Mouse (Mus musculus): ENCODE results near the gene Elp4. TPM values are rescaled to one million over a fixed set of nuclear protein-coding genes. Genes with fewer than 3 reads are reported as not detected.
A peak's percentile ranks its signal among the peaks of the same experiment; 100 is the strongest.

The Elp4 gene
- polyA plus RNA-seq, 1 experiment from 2014 or later = 45.2 TPM

- ATAC-seq = no peak
- peak overlapping the region; percentile 44 for H3K4me2 ChIP-seq (replicated peaks)
- peaks cover 46% of the 10 kb centered on the region for H3K4me1 ChIP-seq (replicated peaks)
- H3K27ac ChIP-seq = no peak overlapping the region
- H3K27me3 ChIP-seq = peaks cover 97% of the 10 kb centered on the region
- peak overlapping the region; percentile 49 for H3K4me3 ChIP-seq (replicated peaks)
- H3K9me3 ChIP-seq = no peaks in the 10 kb centered on the region
- H3K36me3 ChIP-seq = no peaks in the 10 kb centered on the region
- H3K9ac ChIP-seq (replicated peaks) = no peak overlapping the region
- 8% methylated on average over 4 of the region's 4 CpGs for WGBS
Measured at GRCm38 (mm10) chr2:105678306-105678705, 226.1 kb downstream of the Elp4 start.

GRCm38 (mm10) chr2:105677434-105678105 lies 226.8 kb downstream of the Elp4 start:
- peak overlapping the region; percentile 49 for H3K4me3 ChIP-seq (replicated peaks)
- H3K27ac ChIP-seq = peak overlapping the region; percentile 64
- H3K27me3 ChIP-seq = peaks cover 97% of the 10 kb centered on the region
- H3K9me3 ChIP-seq = no peaks in the 10 kb centered on the region
- no peaks in the 10 kb centered on the region for H3K36me3 ChIP-seq
- WGBS = under 1% methylated on average over 11 of the region's 11 CpGs
- H3K9ac ChIP-seq (replicated peaks) = peak overlapping the region; percentile 79
- no peak for ATAC-seq
- H3K4me2 ChIP-seq (replicated peaks) = peak overlapping the region; percentile 62
- H3K4me1 ChIP-seq (replicated peaks) = peaks cover 47% of the 10 kb centered on the region

- peak overlapping the region; percentile 76 for H3K27ac ChIP-seq
- H3K4me1 ChIP-seq (replicated peaks) = peaks cover 43% of the 10 kb centered on the region
Measured at GRCm38 (mm10) chr2:105676909-105677433, 227.4 kb downstream of the Elp4 start.

GRCm38 (mm10) chr2:105676080-105676908 lies 228.1 kb downstream of the Elp4 start:
- under 1% methylated on average over 77 of the region's 77 CpGs for WGBS
- Histone ChIP-seq H3K27ac (peak overlapping the region; percentile 76), H3K4me3 (replicated peaks) (peak overlapping the region; percentile 49), H3K4me2 (replicated peaks) (peak overlapping the region; percentile 62), H3K36me3 (no peaks in the 10 kb centered on the region), H3K9ac (replicated peaks) (peak overlapping the region; percentile 79), H3K9me3 (no peaks in the 10 kb centered on the region), H3K27me3 (peaks cover 98% of the 10 kb centered on the region), H3K4me1 (replicated peaks) (peaks cover 37% of the 10 kb centered on the region)
- no peak; the same call in 1 of the 2 replicates for ATAC-seq

More at GRCm38 (mm10) chr2:105676909-105677433, 227.4 kb downstream of the Elp4 start:
- peak overlapping the region; percentile 49 for H3K4me3 ChIP-seq (replicated peaks)
- under 1% methylated on average over 11 of the region's 11 CpGs for WGBS
- peak overlapping the region; percentile 79 for H3K9ac ChIP-seq (replicated peaks)
- peak overlapping the region; percentile 62 for H3K4me2 ChIP-seq (replicated peaks)
- no peaks in the 10 kb centered on the region for H3K9me3 ChIP-seq
- no peak for ATAC-seq
- H3K36me3 ChIP-seq = no peaks in the 10 kb centered on the region
- peaks cover 98% of the 10 kb centered on the region for H3K27me3 ChIP-seq

- under 1% methylated on average over 11 of the region's 11 CpGs for WGBS
- peak overlapping the region; percentile 79 for H3K9ac ChIP-seq (replicated peaks)
Measured at GRCm38 (mm10) chr2:105675730-105676079, 228.7 kb downstream of the Elp4 start.

GRCm38 (mm10) chr2:105674875-105675729 lies 229.3 kb downstream of the Elp4 start:
- Histone ChIP-seq H3K4me2 (replicated peaks) (peak overlapping the region; percentile 62), H3K27ac (peak overlapping the region; percentile 76), H3K4me3 (replicated peaks) (peak overlapping the region; percentile 49), H3K4me1 (replicated peaks) (peaks cover 37% of the 10 kb centered on the region), H3K9me3 (no peaks in the 10 kb centered on the region), H3K36me3 (no peaks in the 10 kb centered on the region), H3K9ac (replicated peaks) (peak overlapping the region; percentile 79), H3K27me3 (peaks cover 98% of the 10 kb centered on the region)
- peak; percentile 85 for ATAC-seq
- under 1% methylated on average over 49 of the region's 49 CpGs for WGBS

More at GRCm38 (mm10) chr2:105675730-105676079, 228.7 kb downstream of the Elp4 start:
- Histone ChIP-seq H3K9me3 (no peaks in the 10 kb centered on the region), H3K4me3 (replicated peaks) (peak overlapping the region; percentile 49), H3K4me2 (replicated peaks) (peak overlapping the region; percentile 62), H3K36me3 (no peaks in the 10 kb centered on the region), H3K27me3 (peaks cover 98% of the 10 kb centered on the region), H3K27ac (peak overlapping the region; percentile 76), H3K4me1 (replicated peaks) (peaks cover 35% of the 10 kb centered on the region)
- ATAC-seq = no peak

- Histone ChIP-seq H3K9me3 (no peaks in the 10 kb centered on the region), H3K4me3 (replicated peaks) (peak overlapping the region; percentile 49), H3K27ac (peak overlapping the region; percentile 76), H3K27me3 (peaks cover 98% of the 10 kb centered on the region), H3K4me1 (replicated peaks) (peaks cover 43% of the 10 kb centered on the region), H3K36me3 (no peaks in the 10 kb centered on the region), H3K9ac (replicated peaks) (peak overlapping the region; percentile 79), H3K4me2 (replicated peaks) (peak overlapping the region; percentile 62)
- 0 out of 2 replicates have a peak, but pooled peaks have one; percentile 2 for ATAC-seq
- 2% methylated on average over 36 of the region's 36 CpGs for WGBS
Measured at GRCm38 (mm10) chr2:105674061-105674874, 230.1 kb downstream of the Elp4 start.

- Histone ChIP-seq H3K4me1 (replicated peaks) (peaks cover 49% of the 10 kb centered on the region), H3K36me3 (no peaks in the 10 kb centered on the region), H3K27ac (peak overlapping the region; percentile 62), H3K9ac (replicated peaks) (peak overlapping the region; percentile 55), H3K4me3 (replicated peaks) (peak overlapping the region; percentile 49), H3K9me3 (no peaks in the 10 kb centered on the region), H3K4me2 (replicated peaks) (peak overlapping the region; percentile 62), H3K27me3 (peaks cover 98% of the 10 kb centered on the region)
- WGBS = 2% methylated on average over 10 of the region's 10 CpGs
- no peak for ATAC-seq
Measured at GRCm38 (mm10) chr2:105673631-105674060, 230.7 kb downstream of the Elp4 start.

GRCm38 (mm10) chr2:105673054-105673453 lies 231.3 kb downstream of the Elp4 start:
- Histone ChIP-seq H3K27me3 (peaks cover 100% of the 10 kb centered on the region), H3K9me3 (no peaks in the 10 kb centered on the region), H3K4me1 (replicated peaks) (peaks cover 53% of the 10 kb centered on the region), H3K27ac (peak overlapping the region; percentile 64), H3K4me3 (replicated peaks) (peak overlapping the region; percentile 49), H3K4me2 (replicated peaks) (peak overlapping the region; percentile 62), H3K9ac (replicated peaks) (peak overlapping the region; percentile 55; the same call in 1 of the 2 replicates), H3K36me3 (no peaks in the 10 kb centered on the region)
- ATAC-seq = no peak
- WGBS = under 1% methylated on average over 6 of the region's 6 CpGs

GRCm38 (mm10) chr2:105672596-105672960 lies 231.8 kb downstream of the Elp4 start:
- ATAC-seq = no peak
- 2% methylated on average over 16 of the region's 16 CpGs for WGBS
- H3K27me3 ChIP-seq = peaks cover 100% of the 10 kb centered on the region
- H3K4me2 ChIP-seq (replicated peaks) = peak overlapping the region; percentile 62
- H3K9ac ChIP-seq (replicated peaks) = peak overlapping the region; percentile 36; the same call in 1 of the 2 replicates
- peaks cover 55% of the 10 kb centered on the region for H3K4me1 ChIP-seq (replicated peaks)
- peak overlapping the region; percentile 64 for H3K27ac ChIP-seq
- no peaks in the 10 kb centered on the region for H3K36me3 ChIP-seq
- H3K4me3 ChIP-seq (replicated peaks) = peak overlapping the region; percentile 49
- no peaks in the 10 kb centered on the region for H3K9me3 ChIP-seq
